Mouse (Mus musculus): ENCODE measurements around the gene Zswim7.

- TF ChIP-seq CTCF (IDR thresholded peaks at IDR 0.05; ENCODE audit: extremely low read depth, insufficient read depth, low read length) = no peak
- no peak for TF ChIP-seq POLR2A (IDR thresholded peaks at IDR 0.05; ENCODE audit: extremely low read depth, insufficient read depth, low read length)
These were observed 36.7 kb downstream of the Zswim7 start for GRCm38 (mm10) chr11:62244471-62244870.

Data from cortical plate, adult 2 months (tissue).